Mouse (Mus musculus) E14TG2a.4 (cell line): ENCODE measurements around the gene Hnrnpm.

Experiments used
- CTCF ChIP-seq: conservative IDR thresholded peaks from 2 replicates; pipeline ENCODE4 v1.5.1; 2014; ENCODE audit warnings: low read length
- NANOG ChIP-seq: IDR thresholded peaks from 2 replicates; pipeline ENCODE4 v1.6.1; 2014; ENCODE audit warnings: borderline replicate concordance, low read length, mixed read lengths

- no peak for TF ChIP-seq CTCF
- TF ChIP-seq NANOG: no peak
Observed at GRCm38 (mm10) chr17:33666813-33667212, 19.8 kb downstream of the Hnrnpm start.
